Mouse (Mus musculus): ENCODE results near the gene Ppara. TPM values are rescaled to one million over a fixed set of nuclear protein-coding genes. Genes with fewer than 3 reads are reported as not detected.
"Not testable (repeated sequence)": the region's sequence is repeated elsewhere in the genome, so short reads cannot be mapped to it uniquely, and the experiment has no call there.

The Ppara gene
- total RNA-seq, 4 experiments from 2014 or later = 50.2 to 79.0 (median 59.5) TPM

DNA sequence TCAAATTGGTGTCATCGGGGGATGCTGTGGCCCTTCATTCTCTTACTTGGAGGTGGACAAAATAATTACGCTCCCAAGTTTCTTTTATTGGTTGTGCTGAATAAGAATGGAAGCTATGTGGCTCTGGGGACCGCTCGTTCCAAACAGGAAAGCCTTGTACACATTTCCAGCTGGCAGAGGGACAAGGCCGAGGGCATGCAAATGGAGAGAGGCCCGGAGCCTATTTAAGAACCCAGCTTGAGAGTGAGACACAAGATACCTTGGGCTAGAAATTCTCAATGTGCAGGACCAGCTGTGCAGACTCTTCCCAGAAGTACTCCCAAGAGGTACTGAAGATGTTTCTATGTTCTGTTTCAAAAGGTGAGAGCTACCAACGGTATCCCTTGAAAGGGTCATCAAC is 21.8 kb downstream of the Ppara start:
- peak; percentile 51 for DNase-seq (ENCODE audit: low spot score)

DNA sequence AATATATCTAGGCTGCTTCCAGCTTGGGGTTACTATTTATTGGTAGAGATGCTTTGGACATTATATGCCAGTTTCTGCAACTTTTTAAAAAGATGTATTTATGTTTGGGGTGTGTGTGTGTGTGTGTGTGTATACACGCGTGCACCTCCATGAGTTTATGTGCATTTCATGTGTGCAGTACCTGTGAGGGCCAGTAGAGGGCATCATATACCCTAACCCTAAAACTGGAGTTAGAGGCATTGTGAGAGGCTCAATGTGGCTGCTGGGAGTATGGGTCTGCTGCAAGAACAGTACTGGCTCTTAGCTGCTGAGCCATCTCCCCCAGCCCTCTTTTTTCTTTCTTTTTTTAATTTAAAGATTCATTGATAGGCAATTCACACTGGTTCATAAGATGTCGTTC is 23.0 kb downstream of the Ppara start:
- DNase-seq (ENCODE audit: low spot score) = no peak

DNA sequence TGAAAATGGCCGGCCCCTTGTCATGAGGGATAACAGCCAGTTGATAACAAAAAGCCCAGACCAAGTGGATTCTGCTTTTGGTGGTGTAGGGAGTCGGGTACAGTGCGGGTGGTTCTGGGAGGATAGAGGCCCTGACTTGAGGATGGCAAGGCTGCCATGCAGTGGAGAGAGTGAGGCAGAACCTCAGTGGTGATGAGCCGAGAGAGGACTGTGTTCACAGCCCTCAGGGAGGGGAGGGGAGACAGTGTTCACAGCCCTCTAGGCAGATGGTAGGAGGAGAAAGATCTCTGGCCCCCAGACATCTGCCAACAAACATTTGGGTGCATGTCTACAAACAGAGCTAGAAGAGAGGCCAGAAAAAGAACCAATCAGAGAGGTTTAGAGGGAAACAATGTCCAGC is 28.0 kb downstream of the Ppara start:
- no peak for DNase-seq (ENCODE audit: low spot score)

DNA sequence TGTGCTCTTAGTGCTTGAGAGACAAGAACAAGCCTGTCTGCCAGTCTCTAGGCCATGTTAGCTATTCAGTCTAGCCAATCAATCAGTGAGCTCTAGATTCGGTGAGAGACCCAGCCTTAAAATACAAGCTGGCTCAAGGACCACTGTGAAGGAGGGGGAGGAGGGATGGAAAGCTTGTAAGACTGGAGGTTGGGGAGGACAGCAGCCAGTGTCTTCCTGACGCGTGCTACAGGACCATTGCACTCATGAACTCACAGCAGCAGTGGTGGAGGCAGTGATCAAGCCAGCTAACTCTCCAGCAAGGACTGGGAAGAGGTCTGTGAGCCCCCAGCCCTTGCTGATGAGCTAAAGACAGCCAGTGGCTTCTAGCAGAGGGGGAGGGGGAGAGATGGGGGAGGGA is 30.2 kb downstream of the Ppara start:
- DNase-seq (ENCODE audit: low spot score) = no peak

DNA sequence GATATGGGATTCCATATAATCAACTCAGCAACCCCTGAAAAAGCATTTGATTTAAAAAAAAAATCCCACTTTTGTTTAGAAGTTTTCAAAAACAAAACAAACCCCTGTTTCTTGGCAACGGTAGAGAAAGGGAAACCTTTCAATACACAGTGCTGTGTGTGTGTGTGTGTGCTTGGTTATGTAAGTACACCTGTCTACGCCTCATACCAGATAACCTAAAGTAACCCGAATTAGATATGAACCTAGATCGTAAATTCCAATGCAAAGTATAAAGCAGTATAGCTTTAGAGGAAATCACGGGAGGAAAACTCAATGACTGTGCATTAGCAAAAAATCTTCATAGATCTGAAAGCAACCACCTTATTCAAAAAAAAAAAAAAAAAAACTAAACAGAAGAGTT is 31.9 kb downstream of the Ppara start:
- no peak for DNase-seq (ENCODE audit: low spot score)

DNA sequence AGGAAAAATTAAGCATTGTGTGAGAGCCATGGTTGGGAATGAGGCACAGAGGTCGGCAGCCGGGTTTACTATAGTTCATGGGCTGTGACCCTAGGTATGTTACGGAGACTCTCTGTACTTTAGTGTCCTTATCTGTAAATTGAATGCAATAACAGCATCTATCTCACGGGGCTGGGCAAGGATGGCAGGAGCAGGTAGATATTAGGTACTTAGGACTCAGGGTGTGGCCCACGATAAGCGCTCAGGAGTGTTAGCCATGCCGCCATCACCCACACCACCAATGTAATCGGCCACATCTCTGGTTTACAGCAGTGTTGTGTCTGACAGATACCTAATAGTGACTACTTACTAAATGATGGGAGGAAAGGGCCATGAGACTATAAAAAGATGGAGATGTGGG is 34.2 kb downstream of the Ppara start:
- no peak for DNase-seq (ENCODE audit: low spot score)

DNA sequence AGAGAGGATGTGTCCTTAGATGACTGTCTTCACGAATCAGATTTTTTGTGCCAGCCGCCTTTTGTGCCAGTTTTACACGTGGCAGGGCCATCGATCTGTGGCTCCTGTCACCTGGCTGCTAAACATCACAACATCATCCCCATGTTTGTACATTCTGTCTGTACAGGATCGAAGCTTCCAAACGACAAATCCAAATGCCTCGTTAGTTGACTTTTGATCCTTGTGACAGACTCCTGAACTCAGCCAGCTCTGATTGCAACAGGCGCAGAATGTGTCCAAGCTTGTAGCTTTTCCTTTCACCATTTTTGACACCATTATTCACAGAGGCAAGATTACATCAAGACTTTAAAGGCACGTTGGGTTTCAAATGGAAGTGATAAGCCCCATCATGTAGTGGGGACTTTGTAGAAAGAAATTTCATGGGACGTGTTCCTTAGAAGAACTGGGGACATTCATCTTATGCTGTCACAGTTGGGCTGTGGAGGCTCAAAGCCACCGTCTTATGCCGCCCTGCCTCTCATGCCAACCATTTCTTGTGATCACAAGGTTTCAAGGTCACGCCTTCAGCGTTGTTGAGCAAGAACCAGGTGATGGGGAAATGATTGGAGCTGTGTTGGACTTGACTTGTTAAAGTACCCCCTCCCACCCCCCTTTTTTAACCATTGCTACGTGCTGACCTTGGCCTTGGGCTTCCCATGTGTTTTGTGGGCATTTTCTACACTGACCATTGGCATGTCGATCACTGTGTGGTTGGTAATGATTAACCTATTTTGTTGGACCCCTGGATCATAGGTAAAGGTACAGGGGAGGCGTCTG is 36.7 kb downstream of the Ppara start:
- DNase-seq (ENCODE audit: low spot score) = no peak

DNA sequence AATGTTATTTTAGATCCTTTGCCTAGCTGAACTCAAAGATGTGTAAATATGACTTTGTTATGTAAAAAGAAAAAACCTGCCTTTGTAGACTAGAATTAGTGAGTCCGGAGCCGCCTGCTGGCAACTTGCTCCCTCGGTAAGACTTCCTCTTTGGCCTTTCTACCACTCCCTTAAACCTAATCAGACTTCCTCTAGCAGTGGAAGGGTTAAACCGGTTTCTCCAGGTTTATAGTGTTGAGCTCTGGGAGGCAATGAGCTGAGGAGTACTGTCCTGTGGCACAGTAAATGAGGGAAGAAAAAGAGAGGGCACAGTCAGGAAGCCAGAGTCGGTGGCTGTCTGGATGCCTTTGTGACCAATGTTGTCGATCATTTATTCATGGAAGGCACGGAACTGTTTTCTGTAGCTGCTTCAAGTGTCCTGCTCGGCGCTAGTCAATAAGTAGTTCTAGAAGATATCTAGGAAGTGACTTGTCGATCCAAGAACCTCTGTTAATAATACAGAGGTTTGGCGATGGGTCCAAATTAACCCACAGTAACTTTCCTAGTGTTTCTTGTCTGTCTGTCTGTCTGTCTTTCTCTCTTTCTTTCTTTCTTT is 37.5 kb downstream of the Ppara start:
- no peak for DNase-seq (ENCODE audit: low spot score)

DNA sequence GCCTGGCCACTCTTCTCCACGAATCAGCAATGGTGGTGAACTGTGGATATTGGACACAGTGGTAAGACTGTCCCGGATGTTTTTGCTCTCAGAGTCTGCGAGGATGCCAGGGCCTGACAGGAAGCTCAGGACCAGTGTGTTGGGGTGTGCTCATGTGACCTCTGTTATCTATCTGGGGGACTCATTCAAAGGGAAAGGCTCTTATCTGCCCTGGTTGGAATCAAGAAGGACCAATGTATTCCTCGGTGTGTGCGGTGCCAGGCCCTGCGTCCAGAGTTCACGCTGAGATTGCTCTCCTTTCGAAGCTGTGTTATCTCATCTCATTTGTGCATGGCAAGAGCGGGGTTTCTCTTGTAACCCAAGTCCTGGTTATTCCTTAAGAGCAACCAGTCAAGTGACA is 39.6 kb downstream of the Ppara start:
- DNase-seq (ENCODE audit: low spot score) = no peak

DNA sequence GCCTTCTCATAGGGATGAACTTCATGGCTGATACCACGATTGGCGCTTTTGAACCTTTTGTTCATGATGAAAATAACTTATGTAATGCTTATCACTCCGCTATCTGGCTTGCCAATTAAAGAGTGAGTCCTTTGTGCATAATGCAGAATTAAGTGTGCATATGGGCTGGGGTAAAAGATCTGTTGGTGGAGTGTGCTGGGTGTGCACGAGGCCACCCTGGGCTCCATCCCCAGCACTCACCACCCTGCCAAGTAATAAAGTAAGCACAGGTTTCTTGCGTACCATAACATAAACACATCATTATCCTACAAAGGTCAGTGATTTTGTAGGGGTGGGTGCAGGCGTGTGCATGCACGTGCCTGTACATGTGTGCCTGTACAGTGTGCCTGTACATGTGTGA is 40.2 kb downstream of the Ppara start:
- DNase-seq (ENCODE audit: low spot score) = no peak

DNA sequence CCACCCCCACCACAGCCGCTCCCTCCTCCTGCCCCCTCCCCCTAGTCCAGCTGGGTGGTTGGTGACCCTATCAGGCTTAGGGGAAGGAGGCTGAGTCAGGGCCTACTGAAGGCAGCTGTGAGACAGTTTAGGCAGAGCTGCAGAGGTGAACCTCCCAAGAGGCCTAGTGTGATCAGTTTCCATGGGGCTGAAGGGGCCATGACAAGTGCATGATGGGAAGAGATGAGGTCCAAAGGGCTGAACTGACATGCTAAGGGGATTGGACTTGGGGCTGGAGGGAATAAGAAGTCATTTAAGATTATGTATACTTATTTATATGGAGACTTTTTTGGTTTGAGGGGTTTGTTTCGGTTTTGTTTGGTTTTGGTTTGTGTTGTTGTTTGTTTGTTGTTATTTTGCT is 41.5 kb downstream of the Ppara start:
- DNase-seq (ENCODE audit: low spot score) = no peak

DNA sequence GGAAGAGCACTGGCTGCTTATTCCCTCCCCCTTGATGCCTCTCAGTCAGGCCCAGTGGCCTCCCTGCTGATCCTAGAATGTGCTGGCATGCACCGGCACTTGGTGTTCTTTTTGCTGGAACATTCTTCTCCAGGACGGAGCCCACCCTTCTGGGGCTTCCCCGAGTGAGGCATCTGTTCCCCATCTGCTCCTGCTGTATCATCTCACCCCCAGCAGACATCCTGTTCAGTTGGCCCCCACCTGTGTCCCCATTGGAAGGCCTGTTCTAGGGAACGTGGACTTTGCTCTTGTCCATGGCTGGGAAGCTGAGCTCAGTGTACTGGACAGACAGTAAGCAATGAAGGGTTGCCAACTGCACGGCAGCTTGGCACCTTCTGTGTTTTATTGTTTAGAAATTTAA is 42.0 kb downstream of the Ppara start:
- peak; percentile 28 for DNase-seq (ENCODE audit: low spot score)

DNA sequence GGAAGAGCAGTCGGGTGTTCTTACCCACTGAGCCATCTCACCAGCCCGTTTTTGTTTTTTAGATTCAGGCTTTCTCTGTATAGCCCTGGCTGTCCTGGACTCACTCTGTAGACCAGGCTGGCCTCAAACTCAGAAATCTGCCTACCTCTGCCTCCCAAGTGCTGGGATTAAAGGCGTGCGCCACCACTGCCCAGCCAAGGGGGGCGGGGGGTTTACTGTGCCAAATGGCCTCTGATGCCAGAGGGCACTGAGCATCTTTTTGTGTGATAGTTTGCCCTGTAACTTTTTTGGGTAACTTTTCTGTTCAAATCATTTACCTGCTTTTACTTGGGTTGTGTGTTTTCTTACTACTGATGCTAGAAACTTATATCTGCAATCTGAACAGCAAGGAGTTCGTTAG is 44.1 kb downstream of the Ppara start:
- DNase-seq (ENCODE audit: low spot score) = not testable (repeated sequence)

DNA sequence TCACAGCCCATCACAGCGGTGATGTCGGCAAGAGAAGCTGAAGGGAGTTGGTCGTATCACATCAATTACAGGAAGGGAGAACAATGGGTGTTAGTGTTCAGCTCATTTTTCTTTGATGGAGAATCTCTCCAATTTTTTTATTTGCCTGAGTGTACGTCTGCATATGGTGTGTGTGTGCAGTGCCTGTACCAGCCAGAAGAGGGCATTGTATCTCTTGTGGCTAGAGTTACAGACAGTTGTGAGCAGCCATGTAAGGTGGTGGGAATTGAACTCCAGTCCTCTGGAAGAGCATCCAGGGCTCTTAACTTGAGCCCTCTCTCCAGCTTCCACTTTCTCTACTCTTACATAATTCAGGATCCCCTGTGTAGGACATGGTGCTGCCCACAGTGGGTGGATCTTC is 48.4 kb downstream of the Ppara start:
- DNase-seq (ENCODE audit: low spot score) = no peak

DNA sequence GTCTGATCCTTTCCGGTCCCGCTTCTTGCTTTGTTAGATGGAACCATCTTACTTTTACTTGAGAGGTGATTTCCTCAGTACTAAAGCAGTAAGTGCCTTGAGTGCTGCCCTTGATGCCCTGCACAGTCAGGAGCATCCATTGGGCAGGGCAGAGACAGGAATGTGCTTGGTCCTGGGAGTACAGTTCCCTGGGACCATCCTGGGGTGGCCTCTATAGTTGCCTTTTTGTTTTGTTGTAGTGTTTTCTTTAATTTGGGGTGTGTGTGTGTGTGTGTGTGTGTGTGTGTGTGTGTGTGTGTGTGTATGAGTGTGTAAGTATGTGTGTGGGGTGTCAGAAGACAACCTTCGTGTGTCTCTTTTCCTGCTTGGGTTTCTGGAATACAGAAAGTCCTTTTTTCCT is 49.6 kb downstream of the Ppara start:
- no peak for DNase-seq (ENCODE audit: low spot score)

DNA sequence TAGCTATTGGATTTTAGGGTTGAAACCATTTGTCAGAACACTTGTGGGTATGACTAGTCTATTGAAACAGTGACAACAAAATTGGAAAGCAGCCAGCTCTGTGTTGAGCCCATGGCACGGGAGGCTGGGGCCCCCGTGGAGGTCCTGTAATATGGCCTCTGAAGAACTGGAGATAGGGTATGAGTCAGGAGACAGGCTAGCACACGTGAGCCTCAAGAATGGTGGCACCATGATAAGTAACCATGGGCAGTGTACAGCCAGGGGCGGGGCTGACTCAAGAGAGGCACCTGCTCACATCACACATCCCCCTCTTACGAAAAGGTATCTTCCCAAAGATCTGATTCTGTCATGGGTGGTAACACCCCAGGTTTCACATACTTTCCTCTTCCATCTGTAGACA is 51.9 kb downstream of the Ppara start:
- no peak for DNase-seq (ENCODE audit: low spot score)

DNA sequence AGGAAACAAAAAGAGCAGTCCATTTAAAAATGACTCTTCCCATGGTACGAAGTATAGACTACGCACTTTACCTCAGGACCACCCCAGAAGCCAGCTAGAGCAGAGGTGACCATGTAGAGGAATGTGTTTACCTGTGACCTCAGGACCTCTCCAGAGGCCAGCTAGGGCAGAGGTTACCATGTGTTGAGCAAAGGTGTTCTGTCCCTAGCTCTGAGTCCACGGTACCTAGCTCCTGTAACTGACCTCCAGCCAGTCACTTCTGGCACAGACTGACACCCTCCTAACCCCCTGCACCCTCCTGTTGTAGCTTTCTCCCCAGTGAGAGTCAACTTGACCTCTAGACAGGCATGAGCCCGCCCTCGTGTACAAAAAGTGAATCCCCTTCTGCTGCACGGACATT is 52.7 kb downstream of the Ppara start:
- no peak for DNase-seq (ENCODE audit: low spot score)

DNA sequence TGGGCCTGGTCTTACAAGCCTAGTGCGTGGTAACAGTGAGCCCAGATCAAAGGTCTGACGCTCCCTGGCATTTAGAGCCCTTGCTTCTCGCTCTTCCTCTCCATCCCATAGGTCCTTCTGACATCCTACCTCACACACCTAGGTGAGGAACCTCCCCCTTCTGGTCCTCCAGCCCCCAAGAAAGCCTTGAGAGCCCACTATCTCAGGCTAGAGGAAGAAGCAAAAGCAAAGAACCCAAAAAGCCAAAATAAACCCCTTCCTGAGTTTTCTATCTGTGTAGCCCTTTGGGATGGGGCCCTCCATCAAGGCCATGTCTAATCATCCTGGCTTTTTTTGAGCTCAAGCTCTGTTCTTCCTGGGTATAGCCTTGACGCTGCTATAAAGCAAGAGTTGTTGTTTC is 53.3 kb downstream of the Ppara start:
- no peak for DNase-seq (ENCODE audit: low spot score)

DNA sequence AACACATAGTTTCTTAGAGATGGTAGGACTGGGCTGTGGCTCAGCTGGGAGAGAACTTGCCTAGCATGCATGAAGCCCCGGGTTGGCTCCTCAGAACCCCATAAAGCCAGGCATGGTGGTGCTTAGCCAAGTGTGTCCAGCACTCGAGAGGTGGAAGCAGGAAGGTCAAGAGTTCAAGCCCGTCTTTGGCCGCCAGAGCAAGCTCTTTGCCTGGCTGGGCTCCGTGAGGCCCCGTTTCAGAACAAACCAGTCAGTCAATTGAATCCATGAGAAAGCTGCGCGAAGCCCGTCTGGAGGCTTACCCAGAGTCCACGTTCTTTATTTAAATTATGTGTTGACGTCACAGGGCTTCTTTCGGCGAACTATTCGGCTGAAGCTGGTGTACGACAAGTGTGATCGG is 53.9 kb downstream of the Ppara start:
- DNase-seq (ENCODE audit: low spot score) = no peak

DNA sequence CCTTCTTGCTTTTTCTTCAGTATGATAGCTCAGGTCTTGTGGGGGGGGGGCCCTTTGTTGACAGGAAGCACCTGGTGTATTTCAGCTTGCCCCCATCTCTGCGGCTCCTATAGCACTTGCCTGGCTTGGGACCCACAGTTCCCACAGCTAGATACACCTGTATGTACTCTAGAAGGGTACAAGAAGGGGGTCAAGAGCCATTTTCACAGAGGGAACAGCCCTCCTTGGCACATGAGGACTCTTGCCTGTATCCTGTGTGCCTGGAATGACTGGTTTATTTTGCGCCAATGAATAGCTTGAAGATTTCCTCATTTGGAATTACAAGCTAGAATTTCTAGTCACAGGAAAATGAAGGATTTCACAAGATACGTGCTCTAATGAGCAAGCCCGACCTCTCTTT is 56.7 kb downstream of the Ppara start:
- no peak for DNase-seq (ENCODE audit: low spot score)

DNA sequence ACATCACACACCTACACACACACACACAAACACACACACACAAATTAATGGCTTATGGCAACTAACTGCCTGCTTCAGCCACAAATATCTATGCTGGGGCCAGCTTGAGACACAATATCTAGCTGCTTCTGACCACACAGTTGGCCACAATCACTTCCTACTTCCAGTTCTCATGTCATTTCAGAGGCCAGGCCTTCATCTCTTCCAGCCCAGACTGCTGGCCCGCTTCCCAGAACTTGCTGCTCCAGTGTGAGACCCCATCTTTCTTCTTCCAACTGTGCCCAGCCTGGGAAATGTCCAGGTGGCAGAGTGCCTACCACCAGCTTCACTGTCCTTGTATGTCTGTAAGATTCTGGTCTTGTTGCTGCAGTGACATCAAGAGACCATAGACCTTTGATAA is 58.0 kb downstream of the Ppara start:
- DNase-seq (ENCODE audit: low spot score) = peak; percentile 57

DNA sequence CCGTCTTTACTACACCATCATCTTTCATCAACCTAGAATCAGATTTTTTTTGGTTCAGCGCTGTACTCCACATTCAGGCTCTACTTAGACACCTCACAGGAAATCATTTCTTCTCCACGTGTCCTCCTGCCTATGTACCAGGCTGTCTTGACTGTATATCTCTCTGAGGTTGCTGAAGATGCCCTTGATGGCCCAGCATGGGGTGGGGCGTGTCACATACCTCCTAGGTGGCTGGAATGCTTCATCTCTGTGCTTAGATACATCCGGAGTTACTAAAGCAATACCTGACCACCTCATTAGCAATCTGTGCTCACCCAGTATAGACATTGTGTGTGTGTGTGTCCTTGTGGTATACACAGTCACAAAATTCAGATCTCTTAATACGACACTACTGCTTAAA is 60.7 kb downstream of the Ppara start:
- DNase-seq (ENCODE audit: low spot score) = no peak

DNA sequence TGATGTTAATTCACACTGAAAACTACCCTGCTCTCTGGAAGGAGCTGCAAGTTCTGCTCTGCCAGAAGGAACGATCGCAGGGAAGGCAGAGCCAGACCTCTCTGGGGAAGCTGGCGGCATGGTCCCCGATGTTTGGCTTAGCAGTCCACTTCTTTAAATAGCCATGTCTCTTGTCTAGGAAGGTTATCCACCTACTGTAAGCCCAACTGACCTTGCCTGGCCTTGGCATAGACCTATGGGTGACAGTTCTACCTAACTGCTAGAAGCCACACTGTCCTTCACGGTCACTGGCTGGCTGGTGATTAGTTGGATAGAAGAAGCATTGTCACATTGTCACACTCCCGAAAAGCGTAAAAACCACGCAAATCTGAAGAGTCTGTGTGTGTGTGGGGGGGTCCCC is 63.9 kb downstream of the Ppara start:
- DNase-seq (ENCODE audit: low spot score) = peak; percentile 52

DNA sequence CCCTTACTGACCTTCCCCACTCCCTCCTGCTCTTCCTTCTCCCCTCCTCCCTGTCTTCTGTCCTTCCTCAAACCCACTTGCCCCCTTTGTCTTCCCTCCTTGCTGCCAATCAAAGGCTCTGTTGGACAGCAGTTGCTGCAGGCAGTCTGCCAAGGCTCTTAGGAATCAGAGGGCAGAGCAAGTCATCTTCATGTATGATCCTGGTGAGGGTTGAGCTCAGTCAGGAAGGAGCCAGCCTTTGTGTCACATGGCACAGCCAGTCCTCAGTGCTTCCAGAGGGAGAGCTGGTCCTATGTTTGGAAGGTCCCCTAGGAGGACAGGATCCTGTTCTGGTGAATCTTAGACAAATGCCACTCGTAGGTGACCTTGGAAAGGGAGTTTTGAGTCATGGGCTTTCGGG is 68.1 kb downstream of the Ppara start:
- DNase-seq (ENCODE audit: low spot score) = peak; percentile 42
